Mouse (Mus musculus) heart, embryonic 13.5 days (tissue): ENCODE data around the gene Ncoa1. TPM values are rescaled to one million over a fixed set of nuclear protein-coding genes. Genes with fewer than 3 reads are reported as not detected.
A peak's percentile ranks its signal among the peaks of the same experiment; 100 is the strongest.

Experiments
- ATAC-seq: fragments of 200-750 bp; cut with Nextera tagmentation; 2 replicates; pipeline ENCODE4 v1.8.0; 2017; ENCODE audit warnings: moderate TSS enrichment; ENCODE audit not compliant: insufficient number of reproducible peaks, low FRiP score, low TSS enrichment; ENCODE audit errors: extremely low read depth
- H3K27ac ChIP-seq: fragments of 300-500 bp; sonication (generic); replicated peaks from 2 replicates; pipeline ENCODE4 v1.5.1; 2015; ENCODE audit warnings: moderate library complexity, mild to moderate bottlenecking, inconsistent platforms
- H3K27me3 ChIP-seq: fragments of 300-500 bp; sonication (generic); replicated peaks from 2 replicates; pipeline ENCODE4 v1.6.1; 2015; ENCODE audit warnings: mild to moderate bottlenecking, inconsistent platforms
- H3K36me3 ChIP-seq: fragments of 300-500 bp; sonication (generic); 2 replicates; pipeline ENCODE4 v1.6.1; 2015; ENCODE audit warnings: mild to moderate bottlenecking, inconsistent platforms
- H3K4me1 ChIP-seq: fragments of 300-500 bp; sonication (generic); 2 replicates; pipeline ENCODE4 v1.6.1; 2015; ENCODE audit warnings: inconsistent platforms
- H3K4me2 ChIP-seq: fragments of 300-500 bp; sonication (generic); 2 replicates; pipeline ENCODE4 v1.6.1; 2015; ENCODE audit warnings: inconsistent platforms, mild to moderate bottlenecking, moderate library complexity
- H3K4me3 ChIP-seq: fragments of 300-500 bp; sonication (generic); 2 replicates; pipeline ENCODE4 v1.5.1; 2015; ENCODE audit warnings: moderate library complexity, mild to moderate bottlenecking, inconsistent platforms
- H3K9ac ChIP-seq: fragments of 300-500 bp; sonication (generic); 2 replicates; pipeline ENCODE4 v1.6.1; 2015; ENCODE audit warnings: inconsistent platforms, mild to moderate bottlenecking, moderate library complexity
- H3K9me3 ChIP-seq: fragments of 300-500 bp; sonication (generic); 2 replicates; pipeline ENCODE4 v1.6.1; 2016; ENCODE audit warnings: inconsistent platforms
- WGBS: fragments of 180-500 bp; shearing (Covaris S2); methylation state at CpG from one replicate; pipeline ENCODE4 v1.1.7; 2015; ENCODE audit warnings: mixed read lengths; 5-methylcytosine and 5-hydroxymethylcytosine counted together
- polyA plus RNA-seq: library from polyadenylated mRNA; unstranded; fragments of >200 nt; fragmentation: Nextera tagmentation; extraction: Ambion mirVana; gene quantifications from 2 replicates; pipeline ENCODE4 v1.2.1, GENCODE M21; 2015

Ncoa1 gene
- 4.4 and 4.9 TPM in 2 replicates for polyA plus RNA-seq

DNA sequence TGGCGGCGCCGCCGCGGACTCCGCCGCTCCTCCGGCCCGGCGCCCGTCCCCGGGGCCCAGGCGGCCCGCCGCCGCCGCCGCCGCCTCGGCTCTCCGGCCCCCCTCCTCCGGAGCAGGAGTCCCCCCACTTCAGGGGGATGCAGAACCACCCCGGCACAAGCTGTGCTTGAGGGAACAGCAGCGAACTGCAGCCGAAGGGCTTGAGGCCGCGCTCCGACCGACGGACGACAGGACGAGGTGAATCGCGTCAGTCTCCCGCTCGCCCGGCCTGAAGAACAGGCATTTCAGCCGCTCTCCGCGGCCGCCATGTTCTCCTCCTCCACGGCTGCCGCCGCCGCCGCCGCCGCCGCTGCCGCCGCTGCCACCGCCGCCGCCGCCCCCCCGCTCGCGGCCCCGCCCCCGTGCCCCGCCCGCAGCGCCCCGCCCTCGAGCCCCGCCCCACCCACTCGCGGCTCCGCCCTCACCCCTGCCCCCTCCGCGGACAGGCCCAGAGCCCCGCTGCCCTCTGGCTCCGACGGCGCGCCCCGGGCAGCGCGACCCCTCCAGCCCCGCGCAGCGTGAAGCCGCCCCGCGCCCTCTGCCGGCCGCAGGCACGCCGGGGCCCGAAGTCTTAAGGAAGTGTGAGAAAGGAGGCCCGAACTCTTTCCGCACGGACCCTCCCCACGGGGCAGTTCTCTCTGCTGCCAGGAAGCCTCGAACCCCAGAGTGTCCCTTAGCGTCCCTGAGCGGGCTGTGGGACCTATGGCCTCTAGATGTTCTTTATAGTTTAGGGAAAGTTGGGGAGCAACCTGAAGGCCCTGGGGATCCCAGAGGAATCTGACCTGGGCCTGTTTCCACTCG, at the start of gene Ncoa1:
Gene Ncoa1, minus strand, starts transcription at position 351 of the 840 bp plus-strand sequence.
- H3K4me2 ChIP-seq: peak within 1 kb of the TSS; percentile 92
- H3K27ac ChIP-seq: peak within 1 kb of the TSS; percentile 96
- WGBS: under 1% methylated on average over 47 of the region's 98 CpGs
- 0 out of 2 replicates have a peak, but pooled peaks cover 12% of the 10 kb centered on the region for H3K27me3 ChIP-seq
- peaks cover 32% of the 10 kb centered on the region for H3K4me1 ChIP-seq
- no peaks in the 10 kb centered on the region for H3K36me3 ChIP-seq
- peak; percentile 85 for ATAC-seq
- H3K9me3 ChIP-seq: no peaks in the 10 kb centered on the region
- H3K4me3 ChIP-seq: peak within 1 kb of the TSS; percentile 97
- peak within 1 kb of the TSS; percentile 98 for H3K9ac ChIP-seq

DNA sequence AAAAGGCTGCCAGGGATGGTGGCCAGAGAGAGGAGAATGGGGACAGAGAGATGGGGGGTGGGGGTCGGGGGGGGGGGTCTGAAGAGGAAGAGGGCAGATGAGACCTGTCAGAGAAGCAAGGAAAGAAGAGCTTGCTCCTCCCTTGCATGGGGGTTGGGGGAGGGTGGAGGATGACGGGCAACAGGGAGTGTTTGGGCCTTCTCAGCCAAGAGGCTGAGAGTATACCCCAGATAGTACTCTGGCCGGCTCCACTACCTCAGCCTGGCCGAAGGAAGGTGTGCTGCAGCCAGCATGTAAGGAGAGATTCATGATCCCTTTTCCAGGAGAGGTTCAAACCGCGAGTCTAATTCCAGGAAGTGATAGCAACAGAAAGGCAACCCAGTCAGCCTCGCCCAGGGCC, 47.6 kb upstream of the Ncoa1 start:
- no peaks in the 10 kb centered on the region for H3K36me3 ChIP-seq
- H3K4me3 ChIP-seq: no peak overlapping the region
- H3K9me3 ChIP-seq: no peaks in the 10 kb centered on the region
- H3K9ac ChIP-seq: no peak overlapping the region
- no peak overlapping the region for H3K27ac ChIP-seq
- ATAC-seq: no peak
- H3K27me3 ChIP-seq: no peaks in the 10 kb centered on the region
- 29% methylated on average over 7 of the region's 7 CpGs for WGBS
- no peak overlapping the region for H3K4me2 ChIP-seq
- peaks cover 31% of the 10 kb centered on the region for H3K4me1 ChIP-seq

DNA sequence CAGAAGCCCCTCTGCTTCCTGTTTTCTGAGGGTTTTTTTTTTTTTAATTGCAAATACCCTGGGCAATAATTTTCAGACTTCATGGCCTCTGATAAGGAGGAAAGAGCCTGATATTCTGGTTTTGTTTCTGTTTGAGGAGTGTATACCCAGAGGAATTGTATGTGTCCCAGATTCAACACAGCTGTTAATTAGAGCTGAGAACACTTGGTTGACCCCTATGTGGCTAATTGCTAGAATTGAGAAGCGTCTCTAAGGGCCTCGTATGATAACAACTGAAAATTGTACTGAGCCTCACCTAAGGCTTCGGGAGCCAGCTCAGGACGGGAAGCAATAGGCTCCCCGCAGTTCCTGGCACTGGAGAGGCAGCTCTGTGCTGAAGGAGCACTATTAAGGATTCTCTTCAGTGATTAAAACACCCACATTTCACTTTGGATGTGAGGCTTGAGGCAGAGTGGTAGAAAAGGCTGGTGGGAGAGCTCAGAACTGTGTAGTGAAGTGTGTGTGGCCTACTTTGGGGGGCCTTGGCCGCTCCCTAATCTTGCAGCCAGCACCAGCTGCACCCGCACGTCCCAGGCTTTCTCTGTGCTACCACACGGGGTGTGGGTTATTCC, 46.8 kb upstream of the Ncoa1 start:
- H3K27ac ChIP-seq: peak overlapping the region; percentile 51
- H3K36me3 ChIP-seq: no peaks in the 10 kb centered on the region
- peak overlapping the region; percentile 47; the same call in 1 of the 2 replicates for H3K9ac ChIP-seq
- H3K4me2 ChIP-seq: peak overlapping the region; percentile 57
- no peaks in the 10 kb centered on the region for H3K27me3 ChIP-seq
- ATAC-seq: no peak
- H3K4me3 ChIP-seq: peak overlapping the region; percentile 15; the same call in 1 of the 2 replicates
- peaks cover 31% of the 10 kb centered on the region for H3K4me1 ChIP-seq
- no peaks in the 10 kb centered on the region for H3K9me3 ChIP-seq
- WGBS: 37% methylated on average over 9 of the region's 9 CpGs

DNA sequence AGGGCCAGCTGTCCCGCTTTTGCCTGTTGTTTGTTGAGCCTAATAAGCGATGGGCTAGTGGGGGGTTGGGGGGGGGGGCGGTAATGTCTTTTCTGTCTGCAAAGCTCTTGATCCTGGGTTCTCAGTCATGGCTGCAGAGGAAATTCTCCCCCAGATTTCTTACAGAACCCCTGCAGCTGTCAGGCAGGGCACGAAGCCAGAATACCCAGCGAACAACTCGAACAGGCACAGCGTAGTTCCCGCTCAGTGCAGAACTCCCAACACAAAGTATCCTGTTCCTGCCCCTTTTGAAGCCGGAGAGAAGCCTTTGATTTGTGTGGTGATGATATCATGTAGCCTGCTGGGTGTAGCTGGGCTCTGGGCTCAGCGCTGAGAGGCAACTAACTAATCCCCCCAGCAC, 46.2 kb upstream of the Ncoa1 start:
- peak overlapping the region; percentile 51 for H3K27ac ChIP-seq
- peak overlapping the region; percentile 57 for H3K4me2 ChIP-seq
- WGBS: 6% methylated on average over 10 of the region's 10 CpGs
- H3K4me3 ChIP-seq: peak overlapping the region; percentile 15; the same call in 1 of the 2 replicates
- no peaks in the 10 kb centered on the region for H3K36me3 ChIP-seq
- no peak for ATAC-seq
- no peaks in the 10 kb centered on the region for H3K9me3 ChIP-seq
- peak overlapping the region; percentile 47 for H3K9ac ChIP-seq
- no peaks in the 10 kb centered on the region for H3K27me3 ChIP-seq
- peaks cover 31% of the 10 kb centered on the region for H3K4me1 ChIP-seq

DNA sequence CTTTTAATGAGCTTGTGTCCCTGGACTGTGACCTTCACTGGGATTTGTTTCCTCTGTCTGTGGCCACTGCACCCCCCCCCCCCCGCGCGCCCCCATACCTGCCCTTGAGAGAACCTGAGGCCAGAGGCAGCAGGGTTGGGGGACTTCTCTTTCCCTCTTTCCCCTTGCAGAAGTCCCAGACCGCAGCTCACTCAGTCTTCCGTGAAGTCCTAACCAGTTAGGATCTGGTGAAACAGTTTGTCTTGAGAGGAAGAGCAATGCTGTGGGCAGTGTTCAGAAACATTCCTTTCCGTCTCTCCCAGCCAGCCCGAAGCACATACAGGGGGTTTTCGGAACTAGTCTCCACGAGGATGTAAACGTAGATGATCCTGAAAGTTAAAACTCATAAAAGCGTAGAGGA, 42.0 kb upstream of the Ncoa1 start:
- H3K4me1 ChIP-seq: peaks cover 17% of the 10 kb centered on the region
- ATAC-seq: no peak
- 78% methylated on average over 11 of the region's 11 CpGs for WGBS
- no peaks in the 10 kb centered on the region for H3K27me3 ChIP-seq
- no peak overlapping the region for H3K4me3 ChIP-seq
- H3K36me3 ChIP-seq: no peaks in the 10 kb centered on the region
- H3K9ac ChIP-seq: no peak overlapping the region
- H3K9me3 ChIP-seq: no peaks in the 10 kb centered on the region
- H3K27ac ChIP-seq: no peak overlapping the region
- H3K4me2 ChIP-seq: no peak overlapping the region

DNA sequence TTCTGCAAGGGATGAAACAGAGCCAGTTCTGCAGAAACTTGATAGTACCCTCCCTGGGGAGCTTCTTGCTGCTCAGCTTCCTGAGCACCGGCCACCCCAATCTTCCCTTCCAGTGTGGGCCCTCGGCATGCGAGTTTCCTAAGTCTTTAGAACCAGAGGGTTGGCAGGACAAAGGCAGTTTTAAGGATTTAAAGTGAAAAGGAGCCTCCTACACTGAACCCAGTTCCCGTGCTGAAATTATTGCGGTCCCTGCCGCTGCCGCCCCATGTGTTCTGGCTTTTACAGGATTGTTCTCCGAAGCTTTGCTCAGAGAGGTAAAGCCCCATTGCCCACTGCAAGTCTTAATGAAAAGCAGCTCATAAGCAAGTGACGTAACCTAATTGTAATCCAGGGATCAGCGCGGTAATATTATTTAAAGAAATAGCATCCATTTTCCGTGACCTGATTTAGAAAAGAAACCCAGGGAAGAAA, 32.6 kb upstream of the Ncoa1 start:
- WGBS: 59% methylated on average over 12 of the region's 12 CpGs
- Histone ChIP-seq H3K9me3 (no peaks in the 10 kb centered on the region), H3K4me1 (no peaks in the 10 kb centered on the region), H3K27me3 (no peaks in the 10 kb centered on the region), H3K27ac (no peak overlapping the region), H3K4me2 (peak overlapping the region; percentile 13; the same call in 1 of the 2 replicates), H3K36me3 (no peaks in the 10 kb centered on the region), H3K9ac (no peak overlapping the region), H3K4me3 (no peak overlapping the region)
- ATAC-seq: no peak

DNA sequence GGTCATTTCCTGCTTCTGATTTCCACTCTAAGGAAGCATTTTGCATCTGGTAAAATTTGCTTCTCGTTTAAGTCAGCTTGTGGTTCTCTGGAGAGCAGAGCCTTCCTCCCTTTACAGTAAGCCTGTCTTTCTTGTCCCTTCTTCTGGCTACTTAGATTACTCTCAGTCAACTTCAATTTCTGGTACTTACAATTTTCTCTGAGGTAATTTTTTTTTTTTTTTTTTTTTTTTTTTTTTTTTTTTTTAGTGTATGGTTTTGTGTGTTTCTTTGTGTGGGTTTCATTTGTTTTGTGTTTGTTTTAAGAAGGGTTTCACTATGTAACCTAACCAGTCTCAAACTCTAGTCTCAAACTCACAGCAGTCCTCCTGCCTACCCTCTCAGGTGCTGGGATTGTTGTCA, 31.2 kb upstream of the Ncoa1 start:
- H3K36me3 ChIP-seq: no peaks in the 10 kb centered on the region
- H3K27ac ChIP-seq: no peak overlapping the region
- WGBS: 41% methylated on average over 1 of the region's 1 CpGs
- no peaks in the 10 kb centered on the region for H3K4me1 ChIP-seq
- no peak for ATAC-seq
- H3K27me3 ChIP-seq: no peaks in the 10 kb centered on the region
- no peak overlapping the region for H3K9ac ChIP-seq
- H3K9me3 ChIP-seq: no peaks in the 10 kb centered on the region
- no peak overlapping the region for H3K4me3 ChIP-seq
- no peak overlapping the region for H3K4me2 ChIP-seq

DNA sequence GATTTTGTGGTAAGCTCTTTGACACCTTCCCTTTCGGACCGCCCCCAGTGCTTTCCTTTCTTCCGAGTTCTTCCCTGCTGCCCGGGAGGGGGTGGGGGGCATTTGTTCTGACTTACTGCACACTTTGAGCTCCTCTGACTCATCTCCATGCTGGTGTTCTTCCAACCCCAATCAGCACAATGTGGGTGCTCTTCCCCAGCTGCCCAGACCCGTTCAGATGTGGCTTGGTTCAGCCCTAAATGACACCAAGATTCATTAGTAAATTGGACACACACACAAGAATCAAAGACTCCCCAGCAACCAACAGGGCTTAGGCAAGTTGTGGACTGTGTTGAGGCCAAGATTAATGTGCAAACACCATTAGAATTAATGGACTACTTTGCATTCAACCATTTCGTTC, 30.5 kb upstream of the Ncoa1 start:
- Histone ChIP-seq H3K4me3 (no peak overlapping the region), H3K4me2 (no peak overlapping the region), H3K36me3 (no peaks in the 10 kb centered on the region), H3K9me3 (no peaks in the 10 kb centered on the region), H3K27me3 (no peaks in the 10 kb centered on the region), H3K9ac (no peak overlapping the region), H3K27ac (no peak overlapping the region), H3K4me1 (no peaks in the 10 kb centered on the region)
- no peak for ATAC-seq
- WGBS: 33% methylated on average over 6 of the region's 6 CpGs

DNA sequence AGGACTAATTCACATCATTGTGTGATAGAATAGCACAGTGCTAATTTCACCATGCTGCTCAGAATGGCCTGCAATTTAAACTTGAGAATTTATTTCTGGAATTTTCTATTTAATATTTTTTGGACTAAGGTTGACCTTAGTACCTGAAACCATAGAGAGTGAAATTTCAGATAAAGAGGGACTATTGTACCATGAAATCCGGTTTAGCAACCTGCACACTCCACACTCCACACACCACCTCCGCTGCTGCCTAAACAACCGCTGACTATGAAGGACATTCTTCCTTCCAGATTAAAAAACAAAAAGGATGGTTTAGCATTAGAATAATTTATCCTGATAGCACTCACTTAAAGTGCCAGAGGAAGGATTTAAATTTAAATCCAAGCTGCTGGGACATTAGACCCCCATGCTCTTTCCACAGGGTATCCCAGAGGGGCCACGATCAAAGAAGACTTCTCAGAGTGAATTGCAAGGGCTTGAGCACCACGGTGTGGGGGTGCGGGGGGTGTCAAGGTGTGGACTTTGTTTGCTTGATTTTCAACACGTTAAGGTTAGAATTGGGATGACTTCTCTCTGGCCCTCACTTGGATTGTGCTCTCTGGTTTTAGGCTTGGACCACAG, 29.9 kb upstream of the Ncoa1 start:
- Histone ChIP-seq H3K27ac (no peak overlapping the region), H3K4me1 (no peaks in the 10 kb centered on the region), H3K9ac (no peak overlapping the region), H3K27me3 (no peaks in the 10 kb centered on the region), H3K4me3 (no peak overlapping the region), H3K4me2 (no peak overlapping the region), H3K36me3 (no peaks in the 10 kb centered on the region), H3K9me3 (no peaks in the 10 kb centered on the region)
- 42% methylated on average over 7 of the region's 7 CpGs for WGBS
- no peak for ATAC-seq

DNA sequence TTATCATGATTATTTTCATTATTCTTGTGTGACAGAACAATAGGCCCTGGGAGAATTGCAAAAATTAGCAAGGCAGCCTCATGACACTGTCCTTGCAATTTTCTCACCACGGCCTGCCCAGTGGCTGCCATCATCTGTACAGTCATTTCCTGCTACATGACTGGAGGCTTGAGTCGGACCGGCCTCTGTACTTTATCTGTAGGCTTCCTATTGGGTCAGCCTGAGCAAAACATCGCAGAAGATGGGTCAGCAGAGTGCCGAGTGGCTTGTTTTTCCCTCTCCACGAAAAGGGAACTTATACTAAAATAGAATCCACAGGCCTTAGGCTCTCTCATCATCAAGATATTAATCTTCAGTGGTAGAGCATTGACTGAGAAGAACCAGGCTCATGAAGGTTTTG, 28.3 kb upstream of the Ncoa1 start:
- no peak overlapping the region for H3K9ac ChIP-seq
- no peaks in the 10 kb centered on the region for H3K9me3 ChIP-seq
- no peaks in the 10 kb centered on the region for H3K36me3 ChIP-seq
- ATAC-seq: no peak
- no peak overlapping the region for H3K4me3 ChIP-seq
- H3K27me3 ChIP-seq: no peaks in the 10 kb centered on the region
- H3K4me1 ChIP-seq: no peaks in the 10 kb centered on the region
- 53% methylated on average over 6 of the region's 6 CpGs for WGBS
- no peak overlapping the region for H3K27ac ChIP-seq
- H3K4me2 ChIP-seq: no peak overlapping the region

DNA sequence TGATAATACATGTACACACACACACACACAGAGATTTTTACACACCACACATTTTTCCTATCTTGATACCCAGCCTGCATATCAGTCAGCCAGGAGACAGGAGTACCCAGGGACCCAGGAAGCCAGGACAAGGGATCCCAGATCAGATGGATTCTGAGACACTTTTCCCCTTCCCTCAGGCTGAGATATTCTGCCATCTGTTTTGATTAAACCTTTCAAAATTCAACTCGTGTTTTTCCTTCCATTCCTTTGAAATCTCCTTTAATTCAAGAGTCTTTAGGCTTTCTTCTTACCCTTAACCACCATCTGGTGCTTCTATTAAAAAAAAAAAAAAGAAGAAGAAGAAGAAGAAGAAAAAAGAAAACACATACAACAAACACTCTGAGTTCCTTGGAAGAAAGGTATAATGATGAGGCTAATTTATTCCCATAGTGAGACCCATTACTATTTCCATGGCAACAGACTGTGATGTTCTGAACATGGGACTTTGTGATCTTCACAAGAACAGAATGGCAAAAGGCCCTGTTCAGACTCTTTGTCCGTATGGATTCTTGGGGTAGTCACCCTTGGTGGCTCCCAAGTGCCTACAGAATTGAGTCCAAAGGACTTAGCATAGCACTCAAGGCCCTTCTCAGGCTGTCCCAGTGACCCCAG, 26.8 kb upstream of the Ncoa1 start:
- Histone ChIP-seq H3K4me3 (no peak overlapping the region), H3K4me1 (no peaks in the 10 kb centered on the region), H3K4me2 (no peak overlapping the region), H3K36me3 (no peaks in the 10 kb centered on the region), H3K27me3 (no peaks in the 10 kb centered on the region), H3K27ac (no peak overlapping the region), H3K9me3 (no peaks in the 10 kb centered on the region), H3K9ac (no peak overlapping the region)
- no peak for ATAC-seq
- 61% methylated on average over 2 of the region's 2 CpGs for WGBS
